8 mouse cellular contexts compared by ENCODE assay signal in the genomic region with DNA sequence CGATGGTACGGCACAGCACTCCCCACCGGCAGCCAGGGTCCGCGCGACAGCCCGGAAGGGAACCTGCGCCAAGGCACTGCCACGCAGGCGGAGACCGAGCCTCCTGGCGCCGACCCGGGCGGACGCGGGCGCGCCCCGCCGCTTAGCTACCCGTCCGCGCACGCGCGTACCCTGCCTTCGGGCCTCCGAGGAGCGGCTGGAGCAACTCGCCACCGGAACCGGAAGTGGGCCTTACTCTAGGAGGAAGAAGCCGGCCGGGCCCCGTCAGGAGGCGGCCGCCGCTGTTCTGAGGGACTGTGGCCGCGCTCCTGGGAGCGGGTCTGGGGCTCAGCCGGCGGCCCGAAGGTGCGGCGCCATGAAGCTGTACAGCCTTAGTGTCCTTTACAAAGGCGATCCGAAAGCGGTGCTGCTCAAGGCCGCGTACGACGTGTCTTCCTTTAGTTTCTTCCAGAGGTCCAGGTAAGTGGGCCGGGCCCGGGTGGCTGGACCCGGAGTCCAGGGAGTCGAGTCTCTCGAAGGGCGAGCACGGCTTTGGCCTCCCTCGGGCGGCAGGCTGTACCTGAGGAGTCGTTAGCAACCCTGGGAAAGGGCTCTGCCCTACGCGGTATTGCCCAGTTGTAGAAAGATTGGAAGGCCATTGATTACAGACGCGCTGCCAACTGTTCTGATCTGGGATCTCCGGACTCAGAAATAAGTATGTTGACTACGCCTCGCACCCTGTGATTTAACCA. TPM values are rescaled to one million over a fixed set of nuclear protein-coding genes. Genes with fewer than 3 reads are reported as not detected.
DNase-seq lines count a peak whose midpoint lies in the region; ATAC-seq lines count a peak whose summit lies in the region.

A gene (plus strand): TSS at position 148 of the 731 bp plus-strand sequence.

- peak; percentile 96 for ATAC-seq in hindbrain, embryonic 15.5 days (ENCODE audit: low FRiP score, low read depth)

- peak within 1 kb of the TSS; percentile 92 for H3K9ac ChIP-seq in hindbrain, embryonic 15.5 days

- DNase-seq in T-cell, adult 2 months (ENCODE audit: low spot score): peak; percentile 81
- DNase-seq in cerebellum, postnatal 36 days: peak; percentile 93 to 97
- peak; percentile 95 for DNase-seq in frontal cortex, postnatal 36 days (ENCODE audit: low spot score in 2 of 2)
- peak; percentile 89 for DNase-seq in left cerebral cortex, adult 11 months (ENCODE audit: low spot score)
- DNase-seq in lung, postnatal 4 days: peak; percentile 96 to 98
- peak; percentile 90 for DNase-seq in retina, postnatal 7 days (ENCODE audit: low read depth, low spot score)
- DNase-seq in urinary bladder, adult 2 months (ENCODE audit: low spot score): peak; percentile 92

- peaks cover 9% of the 10 kb centered on the region for H3K36me3 ChIP-seq in hindbrain, embryonic 15.5 days

- peak within 1 kb of the TSS; percentile 86 for H3K4me2 ChIP-seq in hindbrain, embryonic 15.5 days

- under 1% methylated on average over 59 of the region's 71 CpGs for WGBS in hindbrain, embryonic 15.5 days

- no peaks in the 10 kb centered on the region for H3K9me3 ChIP-seq in hindbrain, embryonic 15.5 days

- H3K27ac ChIP-seq in hindbrain, embryonic 15.5 days (replicated peaks): peak within 1 kb of the TSS; percentile 89

- no peaks in the 10 kb centered on the region for H3K27me3 ChIP-seq in hindbrain, embryonic 15.5 days

- peak within 1 kb of the TSS; percentile 72 for H3K4me3 ChIP-seq in hindbrain, embryonic 15.5 days

- H3K4me1 ChIP-seq in hindbrain, embryonic 15.5 days (replicated peaks): peaks cover 25% of the 10 kb centered on the region

RNA-seq across cellular contexts. Expression of the gene that starts here (rescaled TPM):
- 89.5 and 93.7 TPM in 2 replicates for polyA plus RNA-seq in hindbrain, embryonic 15.5 days (2015; fragmentation: Nextera tagmentation; extraction: Ambion mirVana)
- polyA plus RNA-seq in urinary bladder, adult 2 months (2012; rRNA removed): 35.5 and 45.1 TPM in 2 replicates

Comparison
In these comparisons a context has a peak if more than half of its experiments do, and no peak if none do; other contexts are left out.
1. Peak in every context shown above with its lines: DNase-seq, ATAC-seq, H3K4me3 ChIP-seq and H3K27ac ChIP-seq.